Comparison of ENCODE assay signal across 8 mouse cellular contexts in genomic region chr2:32436686-32437372, GRCm38 (mm10). TPM values are rescaled to one million over a fixed set of nuclear protein-coding genes. Genes with fewer than 3 reads are reported as not detected.
DNase-seq lines count a peak whose midpoint lies in the region; ATAC-seq and TF ChIP-seq lines count a peak whose summit lies in the region.

No protein-coding gene starts in this region.

- no peak overlapping the region for H3K4me3 ChIP-seq in embryonic facial prominence, embryonic 12.5 days
- no peak overlapping the region for H3K4me3 ChIP-seq in hindbrain, embryonic 14.5 days (replicated peaks; ENCODE audit: low read length)
- no peak overlapping the region for H3K4me3 ChIP-seq in lung, postnatal 0 days (ENCODE audit: low read depth, low read length)

- H3K27me3 ChIP-seq in embryonic facial prominence, embryonic 12.5 days = no peaks in the 10 kb centered on the region
- H3K27me3 ChIP-seq in hindbrain, embryonic 14.5 days (ENCODE audit: control insufficient read depth, insufficient read depth, low read length) = no peaks in the 10 kb centered on the region
- no peaks in the 10 kb centered on the region for H3K27me3 ChIP-seq in lung, postnatal 0 days (replicated peaks; ENCODE audit: insufficient read depth, low read length)

- H3K9me3 ChIP-seq in embryonic facial prominence, embryonic 12.5 days = no peaks in the 10 kb centered on the region
- no peaks in the 10 kb centered on the region for H3K9me3 ChIP-seq in hindbrain, embryonic 14.5 days (ENCODE audit: control insufficient read depth, low read length)
- no peaks in the 10 kb centered on the region for H3K9me3 ChIP-seq in lung, postnatal 0 days (ENCODE audit: low read length)

- H3K4me2 ChIP-seq in embryonic facial prominence, embryonic 12.5 days (replicated peaks) = no peak overlapping the region
- H3K4me2 ChIP-seq in hindbrain, embryonic 14.5 days (replicated peaks) = no peak overlapping the region
- 0 out of 2 replicates have a peak overlapping the region, but pooled peaks have one; percentile 3 for H3K4me2 ChIP-seq in lung, postnatal 0 days (replicated peaks; ENCODE audit: low read depth, low read length)

- 0 out of 2 replicates have a peak, but pooled peaks have one; percentile 1 for TF ChIP-seq CTCF in lung, postnatal 0 days (IDR thresholded peaks at IDR 0.05)

- peak; percentile 97 for TF ChIP-seq EP300 in lung, postnatal 0 days (IDR thresholded peaks at IDR 0.05)

- 0 out of 2 replicates have a peak, but pooled peaks have one; percentile 52 for ATAC-seq in embryonic facial prominence, embryonic 12.5 days (ENCODE audit: insufficient number of reproducible peaks, insufficient read depth, low FRiP score, low TSS enrichment)
- peak; percentile 48; the same call in 1 of the 2 replicates for ATAC-seq in hindbrain, embryonic 14.5 days (ENCODE audit: low FRiP score)
- peak; percentile 93 for ATAC-seq in lung, postnatal 0 days

- peaks cover 21% of the 10 kb centered on the region; the same call in 1 of the 2 replicates for H3K4me1 ChIP-seq in embryonic facial prominence, embryonic 12.5 days
- peaks cover 9% of the 10 kb centered on the region for H3K4me1 ChIP-seq in hindbrain, embryonic 14.5 days (replicated peaks; ENCODE audit: control insufficient read depth, insufficient read depth, low read length)
- H3K4me1 ChIP-seq in lung, postnatal 0 days (ENCODE audit: insufficient read depth, low read depth, low read length) = peaks cover 20% of the 10 kb centered on the region; the same call in 1 of the 2 replicates

- no peaks in the 10 kb centered on the region for H3K36me3 ChIP-seq in embryonic facial prominence, embryonic 12.5 days
- no peaks in the 10 kb centered on the region for H3K36me3 ChIP-seq in hindbrain, embryonic 14.5 days (replicated peaks; ENCODE audit: control insufficient read depth, insufficient read depth)
- H3K36me3 ChIP-seq in lung, postnatal 0 days (ENCODE audit: insufficient read depth, low read length) = no peaks in the 10 kb centered on the region

- H3K27ac ChIP-seq in embryonic facial prominence, embryonic 12.5 days = peak overlapping the region; percentile 64
- H3K27ac ChIP-seq in hindbrain, embryonic 14.5 days = peak overlapping the region; percentile 51
- peak overlapping the region; percentile 82 for H3K27ac ChIP-seq in lung, postnatal 0 days (ENCODE audit: low read length)

- DNase-seq in 3T3-L1 (ENCODE audit: low read depth, low spot score) = peak; percentile 94
- no peak for DNase-seq in hindbrain, embryonic 14.5 days (ENCODE audit: low spot score)
- DNase-seq in lung, postnatal 0 days (ENCODE audit: low spot score) = peak; percentile 95
- DNase-seq in cerebellum, postnatal 14 days = no peak
- DNase-seq in adrenal gland, adult 2 months = no peak
- no peak for DNase-seq in testis, postnatal 10 days (ENCODE audit: low spot score)
- no peak for DNase-seq in gastrocnemius, postnatal 10 days

- H3K9ac ChIP-seq in embryonic facial prominence, embryonic 12.5 days = no peak overlapping the region
- no peak overlapping the region for H3K9ac ChIP-seq in hindbrain, embryonic 14.5 days
- H3K9ac ChIP-seq in lung, postnatal 0 days (replicated peaks; ENCODE audit: low read depth) = no peak overlapping the region

- WGBS in embryonic facial prominence, embryonic 12.5 days = 61% methylated on average over 3 of the region's 3 CpGs
- 51% methylated on average over 3 of the region's 3 CpGs for WGBS in hindbrain, embryonic 14.5 days
- 25% methylated on average over 3 of the region's 3 CpGs for WGBS in lung, postnatal 0 days

RNA-seq across cellular contexts. Expression of gene Naif1, which starts 13.4 kb away (rescaled TPM):
- 6.1 and 6.3 TPM in 2 replicates for polyA plus RNA-seq in embryonic facial prominence, embryonic 12.5 days (2016; fragmentation: Nextera tagmentation; extraction: Ambion mirVana)
- 5.3 TPM in 2 replicates for polyA plus RNA-seq in hindbrain, embryonic 14.5 days (2014; fragmentation: Nextera tagmentation; extraction: Ambion mirVana)
- 4.1 and 4.6 TPM in 2 replicates for polyA plus RNA-seq in lung, postnatal 0 days (2015; fragmentation: Nextera tagmentation; extraction: Ambion mirVana)
- total RNA-seq in adrenal gland, adult 2 months (2021) = 1 to 10 TPM; 5.1 to 5.9 TPM
- polyA plus RNA-seq in adrenal gland, adult 2 months (2012; rRNA removed) = 6.1 and 6.6 TPM in 2 replicates
- total RNA-seq in gastrocnemius, postnatal 10 days (2021) = 1 to 10 TPM; 3.0 to 3.1 TPM

RNA-seq across cellular contexts. Expression of gene Slc25a25, which starts 14.4 kb away (rescaled TPM):
- polyA plus RNA-seq in embryonic facial prominence, embryonic 12.5 days (2016; fragmentation: Nextera tagmentation; extraction: Ambion mirVana) = 30.2 and 31.5 TPM in 2 replicates
- 39.2 and 42.9 TPM in 2 replicates for polyA plus RNA-seq in hindbrain, embryonic 14.5 days (2014; fragmentation: Nextera tagmentation; extraction: Ambion mirVana)
- 16.7 and 21.5 TPM in 2 replicates for polyA plus RNA-seq in lung, postnatal 0 days (2015; fragmentation: Nextera tagmentation; extraction: Ambion mirVana)
- 10 to 100 TPM; 34.0 to 79.5 TPM for total RNA-seq in adrenal gland, adult 2 months (2021)
- polyA plus RNA-seq in adrenal gland, adult 2 months (2012; rRNA removed) = 35.2 and 36.8 TPM in 2 replicates
- 10 to 100 TPM; 16.1 to 31.1 TPM for total RNA-seq in gastrocnemius, postnatal 10 days (2021)

RNA-seq across cellular contexts. Expression of gene Ptges2, which starts 41.1 kb away (rescaled TPM):
- 36.1 and 36.9 TPM in 2 replicates for polyA plus RNA-seq in embryonic facial prominence, embryonic 12.5 days (2016; fragmentation: Nextera tagmentation; extraction: Ambion mirVana)
- 58.1 and 58.9 TPM in 2 replicates for polyA plus RNA-seq in hindbrain, embryonic 14.5 days (2014; fragmentation: Nextera tagmentation; extraction: Ambion mirVana)
- polyA plus RNA-seq in lung, postnatal 0 days (2015; fragmentation: Nextera tagmentation; extraction: Ambion mirVana) = 21.8 and 22.9 TPM in 2 replicates
- total RNA-seq in adrenal gland, adult 2 months (2021) = 10 to 100 TPM; 55.3 to 69.6 TPM
- polyA plus RNA-seq in adrenal gland, adult 2 months (2012; rRNA removed) = 35.6 and 50.7 TPM in 2 replicates
- 10 to 100 TPM; 38.1 to 40.7 TPM for total RNA-seq in gastrocnemius, postnatal 10 days (2021)

RNA-seq across cellular contexts. Expression of gene Lcn2, which starts 48.8 kb away (rescaled TPM):
- polyA plus RNA-seq in embryonic facial prominence, embryonic 12.5 days (2016; fragmentation: Nextera tagmentation; extraction: Ambion mirVana) = 1.3 and 1.4 TPM in 2 replicates
- polyA plus RNA-seq in hindbrain, embryonic 14.5 days (2014; fragmentation: Nextera tagmentation; extraction: Ambion mirVana) = 0.78 and 1.3 TPM in 2 replicates
- polyA plus RNA-seq in lung, postnatal 0 days (2015; fragmentation: Nextera tagmentation; extraction: Ambion mirVana) = 223 and 355 TPM in 2 replicates
- total RNA-seq in adrenal gland, adult 2 months (2021) = 1 to 10 TPM; 2.2 to 2.8 TPM
- polyA plus RNA-seq in adrenal gland, adult 2 months (2012; rRNA removed) = 0.45 and 2.1 TPM in 2 replicates
- 1 to 10 TPM; 3.5 to 6.7 TPM for total RNA-seq in gastrocnemius, postnatal 10 days (2021)

RNA-seq across cellular contexts. Expression of gene 1110008P14Rik, which starts 55.1 kb away (rescaled TPM):
- 53.9 and 54.6 TPM in 2 replicates for polyA plus RNA-seq in embryonic facial prominence, embryonic 12.5 days (2016; fragmentation: Nextera tagmentation; extraction: Ambion mirVana)
- polyA plus RNA-seq in hindbrain, embryonic 14.5 days (2014; fragmentation: Nextera tagmentation; extraction: Ambion mirVana) = 170 and 175 TPM in 2 replicates
- polyA plus RNA-seq in lung, postnatal 0 days (2015; fragmentation: Nextera tagmentation; extraction: Ambion mirVana) = 73.4 and 78.1 TPM in 2 replicates
- 100 to 1,000 TPM; 152 to 167 TPM for total RNA-seq in adrenal gland, adult 2 months (2021)
- 1,060 and 1,061 TPM in 2 replicates for polyA plus RNA-seq in adrenal gland, adult 2 months (2012; rRNA removed)
- total RNA-seq in gastrocnemius, postnatal 10 days (2021) = 10 to 100 TPM; 52.6 to 53.7 TPM

Comparison
In these comparisons a context has a peak if more than half of its experiments do, and no peak if none do; other contexts are left out.
1. DNase-seq: peak in 3T3-L1 (single experiment) and lung, postnatal 0 days (single experiment); none in hindbrain, embryonic 14.5 days (single experiment), cerebellum, postnatal 14 days (0 of 2), adrenal gland, adult 2 months (single experiment), testis, postnatal 10 days (single experiment) and gastrocnemius, postnatal 10 days (single experiment).
2. Peak in every context shown above with its lines, with median percentiles within 50 percentile points of each other: ATAC-seq and H3K27ac ChIP-seq.